10 mouse cellular contexts compared by ENCODE assay signal in genomic region chr10:41473782-41474468, GRCm38 (mm10). TPM values are rescaled to one million over a fixed set of nuclear protein-coding genes. Genes with fewer than 3 reads are reported as not detected.
DNase-seq lines count a peak whose midpoint lies in the region; ATAC-seq lines count a peak whose summit lies in the region.
"Had no signal": no experiment of that assay in that cellular context is flagged by ENCODE, and none has a peak within 500 bp of the region (broad histone marks: within the 10 kb centered on the region; RNA-seq: fewer than 3 reads in every experiment).

No protein-coding gene starts in this region.

- ATAC-seq in CD4-positive, CD25-positive, alpha-beta regulatory T cell, adult 4 months: peak; percentile 40
- ATAC-seq in heart, embryonic 14.5 days (ENCODE audit: insufficient number of reproducible peaks, insufficient read depth, low FRiP score, low read depth): peak; percentile 12; the same call in 1 of the 2 replicates
- ATAC-seq: forebrain, postnatal 0 days had no signal

- no peak overlapping the region for H3K9ac ChIP-seq in heart, embryonic 14.5 days (ENCODE audit: low read length)
- H3K9ac ChIP-seq: forebrain, postnatal 0 days had no signal

- H3K9me3 ChIP-seq in heart, embryonic 14.5 days (ENCODE audit: control insufficient read depth, low read length): no peaks in the 10 kb centered on the region
- H3K9me3 ChIP-seq: limb, embryonic 10.5 days had no signal

- WGBS in heart, embryonic 14.5 days: 20% methylated on average over 6 of the region's 6 CpGs

- peak; percentile 98 for DNase-seq in 416B (ENCODE audit: low read depth)
- DNase-seq in lung, postnatal 10 days: peak; percentile 57
- no peak for DNase-seq in left cerebral cortex, adult 18-20 months (ENCODE audit: low spot score in 2 of 2)
- DNase-seq in urinary bladder, postnatal 25 days (ENCODE audit: low spot score): no peak
- DNase-seq in left cerebral cortex, adult 11 months (ENCODE audit: low spot score): no peak
- DNase-seq in yolk sac, embryonic 10.5 days (ENCODE audit: low spot score): no peak
- DNase-seq: forebrain, postnatal 0 days had no signal

- peaks cover 10% of the 10 kb centered on the region for H3K36me3 ChIP-seq in heart, embryonic 14.5 days (ENCODE audit: control insufficient read depth, insufficient read depth, low read length)

- H3K4me1 ChIP-seq in heart, embryonic 14.5 days (ENCODE audit: control insufficient read depth in 2 of 2, insufficient read depth in 2 of 2, low read length in 2 of 2): peaks cover 27 to 51% of the 10 kb centered on the region in 2 experiments

- H3K27me3 ChIP-seq in heart, embryonic 14.5 days (ENCODE audit: control insufficient read depth, insufficient read depth, low read length): no peaks in the 10 kb centered on the region

- no peak overlapping the region for H3K4me3 ChIP-seq in heart, embryonic 14.5 days (ENCODE audit: control insufficient read depth in 1 of 2, insufficient read depth in 1 of 2, low read depth in 1 of 2, low read length in 2 of 2)
- H3K4me3 ChIP-seq: limb, embryonic 10.5 days had no signal

- no peak overlapping the region for H3K4me2 ChIP-seq in heart, embryonic 14.5 days (ENCODE audit: low read length)

- H3K27ac ChIP-seq in heart, embryonic 14.5 days (replicated peaks in 1 of 2; ENCODE audit: control insufficient read depth in 1 of 2, insufficient read depth in 1 of 2, low read depth in 2 of 2, low read length in 2 of 2): peak overlapping the region; percentile 84 to 95
- H3K27ac ChIP-seq: limb, embryonic 10.5 days had no signal

RNA-seq across cellular contexts. Expression of gene Mical1, which starts 2.2 kb away (rescaled TPM):
- polyA plus RNA-seq in CD4-positive, CD25-positive, alpha-beta regulatory T cell, adult 4 months (2017; shearing (Covaris generic)): 100 to 1,000 TPM in 1 of 2 experiments, 10 to 100 TPM in 1; 61.7 to 140 TPM
- polyA plus RNA-seq in heart, embryonic 14.5 days (2014; fragmentation: Nextera tagmentation; extraction: Ambion mirVana): 31.8 and 32.1 TPM in 2 replicates
- total RNA-seq in left cerebral cortex, adult 18-20 months (2021): 10 to 100 TPM; 25.1 to 25.5 TPM

RNA-seq across cellular contexts. Expression of gene Smpd2, which starts 16.2 kb away (rescaled TPM):
- polyA plus RNA-seq in CD4-positive, CD25-positive, alpha-beta regulatory T cell, adult 4 months (2017; shearing (Covaris generic)): 10 to 100 TPM; 34.8 to 42.2 TPM
- polyA plus RNA-seq in heart, embryonic 14.5 days (2014; fragmentation: Nextera tagmentation; extraction: Ambion mirVana): 51.1 and 54.0 TPM in 2 replicates
- 10 to 100 TPM; 15.0 to 16.9 TPM for total RNA-seq in left cerebral cortex, adult 18-20 months (2021)

RNA-seq across cellular contexts. Expression of gene Ppil6, which starts 16.3 kb away (rescaled TPM):
- not detected for polyA plus RNA-seq in CD4-positive, CD25-positive, alpha-beta regulatory T cell, adult 4 months (2017; shearing (Covaris generic))
- 1.8 and 2.3 TPM in 2 replicates for polyA plus RNA-seq in heart, embryonic 14.5 days (2014; fragmentation: Nextera tagmentation; extraction: Ambion mirVana)
- 1 to 10 TPM; 4.4 to 5.7 TPM for total RNA-seq in left cerebral cortex, adult 18-20 months (2021)

RNA-seq across cellular contexts. Expression of gene Zbtb24, which starts 23.7 kb away (rescaled TPM):
- 10 to 100 TPM; 27.5 to 35.8 TPM for polyA plus RNA-seq in CD4-positive, CD25-positive, alpha-beta regulatory T cell, adult 4 months (2017; shearing (Covaris generic))
- polyA plus RNA-seq in heart, embryonic 14.5 days (2014; fragmentation: Nextera tagmentation; extraction: Ambion mirVana): 11.7 and 12.7 TPM in 2 replicates
- total RNA-seq in left cerebral cortex, adult 18-20 months (2021): 10 to 100 TPM; 19.1 to 19.8 TPM

RNA-seq across cellular contexts. Expression of gene Cd164, which starts 45.3 kb away (rescaled TPM):
- 100 to 1,000 TPM; 207 to 236 TPM for polyA plus RNA-seq in CD4-positive, CD25-positive, alpha-beta regulatory T cell, adult 4 months (2017; shearing (Covaris generic))
- 220 and 225 TPM in 2 replicates for polyA plus RNA-seq in heart, embryonic 14.5 days (2014; fragmentation: Nextera tagmentation; extraction: Ambion mirVana)
- 10 to 100 TPM; 61.0 to 68.7 TPM for total RNA-seq in left cerebral cortex, adult 18-20 months (2021)

Comparison
In these comparisons a context has a peak if more than half of its experiments do, and no peak if none do; other contexts are left out.
1. DNase-seq: peak in 416B (single experiment) and lung, postnatal 10 days (single experiment); none in left cerebral cortex, adult 18-20 months (0 of 2), urinary bladder, postnatal 25 days (single experiment), left cerebral cortex, adult 11 months (single experiment) and yolk sac, embryonic 10.5 days (single experiment).